Mouse (Mus musculus): Measurements from ENCODE around the gene Olfr1378. TPM values are rescaled to one million over a fixed set of nuclear protein-coding genes. Genes with fewer than 3 reads are reported as not detected.

The Olfr1378 gene
- not detected for polyA plus RNA-seq (2017; shearing (Covaris generic))

DNA sequence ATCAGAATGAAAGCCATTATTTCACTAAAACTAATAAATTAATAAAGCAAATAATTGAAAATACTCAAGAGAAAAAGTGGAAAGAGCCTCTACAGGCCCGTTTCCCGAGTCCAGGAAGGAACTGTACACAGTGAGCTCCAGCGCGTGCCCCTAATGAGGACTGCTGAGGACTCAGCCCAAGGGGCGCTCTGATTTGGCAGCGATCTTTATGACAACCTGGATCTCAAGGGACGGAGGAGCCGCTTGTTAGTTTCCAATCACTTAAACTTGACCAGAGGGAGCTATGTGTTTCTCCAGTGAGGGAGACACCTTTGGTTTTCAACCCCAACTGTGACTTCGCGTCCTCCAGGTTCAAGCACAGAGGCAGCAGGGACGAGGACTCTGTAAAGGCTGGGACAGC, at the start of gene Olfr1378:
Gene Olfr1378 (plus strand): TSS at position 301 of the 400 bp plus-strand sequence.
- no peak for ATAC-seq

DNA sequence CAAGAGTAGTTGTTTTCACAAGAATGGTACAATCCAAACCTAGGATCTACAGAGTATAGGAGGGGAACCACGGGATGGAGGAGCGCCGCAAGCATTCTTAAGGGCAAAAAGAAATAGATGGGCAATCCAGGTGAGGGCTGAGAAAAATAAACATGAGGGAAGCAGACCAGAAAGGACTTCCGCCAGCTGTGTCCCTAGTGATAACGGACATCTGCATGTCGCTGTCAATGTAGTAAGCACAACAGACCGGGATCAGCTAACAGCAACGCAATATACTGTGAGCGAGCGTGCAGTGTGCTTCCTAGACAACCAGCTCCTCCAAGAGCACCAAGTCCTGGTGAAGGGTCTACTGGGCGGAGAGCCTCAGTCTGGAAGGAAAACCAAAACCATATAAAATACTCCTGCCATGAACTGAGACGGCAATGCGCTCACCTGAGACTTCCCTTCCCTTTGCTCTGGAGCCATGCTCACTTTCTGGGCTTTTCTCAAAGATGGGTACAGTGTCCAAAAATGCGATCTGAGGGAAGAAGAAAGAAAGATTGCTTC, 35.8 kb upstream of the Olfr1378 start:
- ATAC-seq = no peak

DNA sequence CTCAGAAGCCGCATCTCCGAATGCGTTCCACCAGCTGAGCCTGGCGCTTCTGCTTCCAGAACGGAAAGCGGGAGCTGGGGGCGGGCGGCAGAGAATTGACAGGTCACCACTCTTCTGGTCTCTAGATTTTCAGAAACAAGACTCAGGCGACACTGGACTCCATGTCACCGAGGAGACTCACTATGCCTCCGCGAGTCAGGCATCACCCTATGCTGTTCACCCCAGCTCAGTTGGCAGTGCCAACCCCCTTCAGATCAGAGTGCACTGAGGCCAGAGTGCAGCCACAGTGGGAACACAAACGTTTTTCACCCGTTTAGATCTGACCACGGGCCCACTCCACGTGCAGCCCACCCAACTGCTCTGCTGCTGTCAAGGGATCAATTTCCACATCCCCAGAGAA, 35.3 kb upstream of the Olfr1378 start:
- ATAC-seq = no peak

DNA sequence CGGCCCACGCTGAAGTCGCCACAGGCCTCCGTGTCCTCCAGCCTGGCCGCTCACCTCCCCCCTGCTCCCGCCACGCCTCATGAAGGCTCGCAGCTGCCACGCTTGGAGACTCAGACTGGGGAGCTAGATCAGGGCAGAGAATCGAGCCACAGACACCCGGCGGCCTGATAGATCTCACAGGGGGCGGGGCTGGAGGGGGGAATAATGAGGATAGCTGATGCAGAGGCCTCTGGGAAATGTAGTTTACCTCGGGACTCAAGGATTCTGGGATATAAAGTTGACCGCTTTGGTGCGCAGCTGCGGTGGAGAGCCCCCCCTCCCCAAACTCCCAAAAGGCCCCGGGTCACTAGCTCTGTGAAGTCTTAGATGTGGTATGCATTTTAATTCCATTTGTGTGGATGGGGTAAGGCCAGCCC, 34.9 kb upstream of the Olfr1378 start, which contains the start of gene Zfp354b:
Gene Zfp354b (minus strand): TSS at position 183 of the 416 bp plus-strand sequence.
- ATAC-seq = no peak

DNA sequence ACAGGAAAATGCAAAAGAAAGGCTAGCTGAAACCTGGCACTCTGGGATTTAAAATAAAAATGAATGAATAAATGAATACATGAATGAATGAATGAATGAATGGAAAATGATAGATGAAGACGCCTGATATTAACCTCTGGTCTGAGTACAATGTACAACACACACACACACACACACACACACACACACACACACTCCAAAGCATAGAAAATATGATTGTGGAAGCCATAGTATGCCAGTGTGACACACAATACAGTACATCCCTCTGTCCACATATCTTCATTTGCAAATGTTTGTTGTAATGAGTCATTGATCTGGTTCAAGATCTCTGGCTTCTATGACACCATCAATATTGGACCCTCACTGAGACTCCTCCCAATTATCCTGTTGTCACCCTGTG, 34.3 kb upstream of the Olfr1378 start:
- no peak for ATAC-seq

DNA sequence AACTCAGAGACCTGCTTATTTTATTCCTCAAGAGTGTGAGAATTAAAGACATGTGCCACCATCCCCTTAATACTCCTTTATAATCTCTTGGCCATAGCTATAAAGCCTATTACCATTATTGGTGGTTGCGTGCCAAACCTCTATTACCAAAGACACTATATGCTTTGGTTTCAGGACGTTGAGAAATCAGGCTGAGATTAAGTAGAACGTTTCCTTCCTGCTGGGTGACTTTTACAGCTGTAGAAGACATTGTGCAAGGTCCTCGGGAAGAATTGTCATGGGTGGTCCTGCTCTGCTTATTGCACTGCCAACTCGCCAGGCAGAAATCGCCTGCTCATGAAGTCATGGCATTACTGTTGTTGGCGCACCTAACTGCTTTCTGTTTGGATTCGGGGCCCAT, 27.9 kb upstream of the Olfr1378 start:
- ATAC-seq = no peak

DNA sequence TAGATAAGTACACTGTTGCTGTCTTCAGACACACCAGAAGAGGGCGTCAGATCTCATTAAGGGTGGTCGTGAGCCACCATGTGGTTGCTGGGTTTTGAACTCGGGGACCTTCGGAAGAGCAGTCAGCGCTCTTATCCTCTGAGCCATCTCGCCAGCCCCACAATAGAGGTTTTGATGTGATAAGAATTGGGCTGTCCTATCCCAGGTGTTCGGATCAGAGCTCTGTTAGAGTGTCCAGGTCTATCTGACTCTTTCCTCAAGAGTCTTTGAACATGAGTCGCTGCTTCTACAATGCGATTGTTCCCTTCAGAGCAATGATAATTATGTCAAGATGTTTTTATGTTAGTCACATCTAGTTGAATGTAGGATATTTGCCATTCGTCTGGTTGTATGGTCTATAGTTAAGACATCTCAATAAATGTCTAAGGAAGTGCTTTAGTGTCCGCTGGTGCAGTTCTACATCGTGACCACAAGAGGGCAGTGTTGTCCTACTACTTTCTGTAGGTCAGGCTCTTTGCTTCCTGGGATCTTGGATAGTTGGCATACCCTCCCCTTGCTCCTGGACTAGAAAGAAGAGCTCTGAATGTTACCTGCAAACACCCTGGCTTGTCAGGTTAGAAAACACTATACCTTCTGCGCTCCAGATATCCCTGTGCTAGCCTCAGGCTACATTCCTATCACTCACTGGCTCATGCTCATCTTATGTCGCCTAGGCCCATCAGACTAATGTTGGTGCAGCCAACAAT, 26.5 kb upstream of the Olfr1378 start:
- ATAC-seq = no peak

DNA sequence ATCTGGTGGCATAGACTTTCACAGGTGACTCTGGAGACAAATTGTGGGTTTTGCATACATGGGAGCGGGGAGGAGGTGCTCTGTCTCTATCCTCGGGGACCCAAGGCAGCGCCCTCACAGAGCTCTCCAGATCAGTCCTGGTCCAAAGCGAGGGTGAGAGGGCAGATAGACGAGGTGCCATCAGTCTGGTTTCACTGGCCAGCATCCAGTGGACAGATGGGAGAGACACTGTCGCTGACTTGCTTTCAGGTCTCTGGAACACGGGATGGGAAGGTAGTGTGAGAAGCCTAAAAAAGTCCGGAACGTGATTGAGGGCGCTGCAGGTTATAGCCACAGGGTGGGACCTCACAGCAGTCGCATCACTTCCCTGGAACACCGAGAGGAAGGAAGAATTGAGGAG, 23.9 kb upstream of the Olfr1378 start:
- no peak for ATAC-seq

DNA sequence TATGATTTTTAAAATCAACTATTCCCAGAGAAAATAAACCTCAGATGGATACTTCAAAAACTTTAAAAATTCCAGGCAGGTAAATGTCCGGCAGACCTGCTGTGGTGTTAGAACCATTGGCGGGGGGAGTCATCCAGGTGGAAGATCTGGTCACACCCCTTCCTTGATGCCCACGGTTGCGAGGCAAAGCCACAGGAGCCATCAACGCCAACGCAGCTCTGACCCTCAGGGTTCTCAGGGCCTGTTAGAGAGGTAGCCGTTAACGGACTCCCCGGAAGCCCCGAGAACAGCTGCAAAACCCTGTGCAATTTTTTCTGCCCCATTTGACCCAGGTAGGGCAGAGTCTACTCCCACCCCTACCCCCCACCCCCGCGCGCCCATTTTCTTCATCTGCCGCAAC, 22.8 kb upstream of the Olfr1378 start, which contains the start of gene 4933414I15Rik:
Gene 4933414I15Rik (minus strand): TSS at position 260 of the 400 bp plus-strand sequence.
- ATAC-seq = no peak

DNA sequence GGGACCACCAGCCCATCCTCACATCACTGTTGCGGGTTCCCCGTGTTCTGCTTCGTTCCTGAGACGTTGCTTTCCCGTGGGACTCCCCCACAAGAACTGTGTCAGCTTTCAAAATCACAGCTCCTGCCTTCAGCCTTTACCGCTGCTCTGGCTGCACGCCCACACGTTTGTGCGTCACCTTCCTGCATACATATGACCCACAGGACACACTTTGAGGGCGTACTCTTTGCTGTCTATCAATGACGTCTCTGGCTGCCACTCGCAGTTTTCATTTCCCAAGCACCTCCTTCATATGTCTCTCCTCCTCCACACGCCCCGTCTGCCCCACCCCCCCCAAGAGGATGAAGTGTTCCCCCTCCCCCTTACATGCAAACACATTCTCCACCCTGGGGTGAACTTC, 14.0 kb upstream of the Olfr1378 start:
- ATAC-seq = peak; percentile 43

DNA sequence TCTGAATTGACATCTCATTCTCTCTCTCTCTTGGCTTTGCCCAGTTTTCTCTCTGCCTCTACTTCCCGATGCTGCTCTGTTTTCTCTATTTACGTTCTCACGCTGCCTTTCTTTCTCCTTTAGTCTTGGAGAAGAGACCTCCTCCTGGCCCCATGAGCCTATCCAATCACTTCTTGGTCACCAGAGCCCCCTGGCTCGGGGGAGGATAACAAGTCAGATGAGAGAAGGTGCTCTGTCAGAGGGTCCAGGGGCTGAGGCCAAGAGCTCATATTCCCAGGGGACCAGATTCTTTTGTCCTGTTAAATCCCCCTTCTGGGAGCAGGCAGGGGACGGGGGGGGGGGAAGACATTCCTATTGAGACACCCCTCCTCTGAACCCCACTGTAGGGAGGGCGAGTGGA, 12.7 kb upstream of the Olfr1378 start, which contains the start of gene Prop1:
Gene Prop1 (minus strand): TSS at position 101 of the 400 bp plus-strand sequence.
- no peak for ATAC-seq

DNA sequence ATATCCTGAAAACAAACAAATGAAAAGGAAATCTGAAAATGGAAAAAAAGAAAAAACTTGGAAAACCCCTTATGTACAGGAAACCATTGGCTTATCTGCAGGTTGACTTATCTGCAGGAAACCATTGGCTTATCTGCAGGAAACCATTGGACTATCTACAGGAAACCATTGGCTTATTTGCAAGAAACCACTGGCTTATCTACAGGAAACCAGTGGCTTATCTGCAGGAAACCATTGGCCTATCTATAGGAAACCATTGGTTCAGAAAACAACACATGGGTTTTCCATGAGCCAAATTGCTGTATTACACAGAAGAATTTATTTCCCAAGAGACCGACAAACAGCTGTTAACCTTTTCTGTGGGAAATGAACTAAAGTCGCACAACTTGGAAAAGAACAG, 1.4 kb upstream of the Olfr1378 start:
- no peak for ATAC-seq

DNA sequence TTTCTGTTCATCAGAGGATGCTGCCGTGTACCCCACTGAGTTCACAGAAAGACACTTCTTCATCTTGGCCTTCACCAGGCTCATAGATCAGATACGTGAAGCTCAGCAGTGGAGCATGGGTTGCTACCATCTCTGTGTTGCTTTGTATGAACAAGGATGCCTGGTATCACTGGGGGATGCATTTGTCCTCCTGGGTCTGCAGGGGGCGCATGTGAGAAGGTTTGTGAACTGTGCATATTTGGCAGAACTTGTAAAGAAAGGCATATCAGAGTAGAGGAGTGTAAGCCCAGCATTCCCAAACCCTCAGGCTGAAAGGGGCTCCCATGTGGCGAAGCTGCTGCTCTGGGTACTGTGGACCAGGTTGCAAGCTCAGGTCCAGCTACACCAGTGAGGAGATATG, 10.9 kb downstream of the Olfr1378 start:
- no peak for ATAC-seq

DNA sequence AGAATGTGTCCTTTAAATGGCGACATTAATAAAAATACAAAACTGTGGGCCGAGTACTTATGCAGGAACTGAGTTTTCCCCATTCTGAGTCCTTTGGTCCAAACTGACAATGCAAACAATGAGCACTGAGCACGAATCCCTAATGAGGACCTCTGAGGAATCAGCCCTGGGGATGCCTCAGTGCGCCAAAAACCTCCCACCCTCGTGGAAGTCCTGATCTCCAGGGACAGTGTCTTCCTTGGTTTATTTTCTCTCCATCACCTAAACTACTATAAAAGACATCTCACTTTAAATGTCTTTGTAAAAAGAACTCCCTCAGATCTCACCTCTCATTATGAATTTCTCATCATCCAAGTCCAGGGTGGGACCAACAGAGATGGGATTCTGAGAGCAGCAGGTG, 15.3 kb downstream of the Olfr1378 start, which contains the start of gene Olfr1377:
Gene Olfr1377 (plus strand): TSS at position 301 of the 400 bp plus-strand sequence.
- no peak for ATAC-seq

DNA sequence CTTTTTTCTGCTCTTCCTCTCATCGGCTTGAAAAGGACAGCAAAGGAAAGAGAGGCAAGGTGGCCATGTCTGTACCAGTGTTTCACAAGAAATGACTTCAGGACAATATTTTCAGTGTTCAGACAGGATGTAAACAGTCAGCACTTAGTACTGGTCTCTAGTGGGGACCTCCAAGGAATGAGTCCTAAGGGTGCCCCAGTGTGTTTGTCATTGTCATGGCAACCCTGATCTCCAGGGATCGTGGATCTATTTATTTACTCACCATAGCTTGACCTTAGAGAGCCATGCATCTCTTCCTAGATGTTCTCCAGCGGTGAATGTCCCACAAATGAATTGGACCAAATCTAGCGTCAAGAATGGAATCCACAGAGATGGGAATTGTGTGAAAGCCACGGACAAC, 37.0 kb downstream of the Olfr1378 start, which contains the start of gene Olfr51:
Gene Olfr51 (plus strand): TSS at position 301 of the 400 bp plus-strand sequence.
- no peak for ATAC-seq

DNA sequence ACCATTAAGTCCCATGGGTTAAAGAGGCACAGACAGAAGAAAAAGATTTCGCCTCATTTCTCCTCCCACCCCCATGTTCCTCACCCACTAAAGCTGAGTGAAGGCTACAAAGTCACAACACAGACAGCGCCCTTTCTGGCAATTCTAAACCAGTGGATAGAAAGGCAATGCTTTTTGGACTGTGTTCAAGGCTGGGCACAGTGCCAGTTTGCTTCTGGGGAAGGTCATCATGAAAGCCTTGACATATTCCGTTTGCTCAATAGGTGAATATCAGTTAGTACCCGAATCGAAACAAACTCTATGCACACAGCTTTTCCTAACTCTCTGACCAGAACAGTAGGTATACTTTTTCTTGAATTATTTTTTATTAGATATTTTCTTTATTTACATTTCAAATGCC, 45.5 kb downstream of the Olfr1378 start:
- no peak for ATAC-seq

DNA sequence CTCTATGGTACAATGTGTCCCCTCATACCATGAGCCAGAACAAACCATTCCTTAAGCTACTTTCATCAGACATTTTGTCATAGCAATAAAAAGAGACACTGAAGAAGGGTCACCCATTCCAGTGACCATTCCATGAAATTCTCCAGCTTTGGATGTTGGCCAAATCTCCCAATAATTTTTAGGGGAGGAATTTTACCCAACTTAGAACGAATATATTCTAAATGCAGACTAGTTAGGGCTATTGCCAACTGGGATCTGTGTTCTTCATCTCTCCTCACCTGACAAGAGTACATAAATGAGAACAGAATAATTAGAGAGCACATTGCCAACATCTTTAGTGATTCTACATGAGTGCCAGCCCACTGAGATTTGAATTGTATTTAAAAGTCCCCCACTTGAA, 47.6 kb downstream of the Olfr1378 start, which contains the start of gene Olfr54:
Gene Olfr54 (plus strand): TSS at position 301 of the 400 bp plus-strand sequence.
- ATAC-seq = no peak

DNA sequence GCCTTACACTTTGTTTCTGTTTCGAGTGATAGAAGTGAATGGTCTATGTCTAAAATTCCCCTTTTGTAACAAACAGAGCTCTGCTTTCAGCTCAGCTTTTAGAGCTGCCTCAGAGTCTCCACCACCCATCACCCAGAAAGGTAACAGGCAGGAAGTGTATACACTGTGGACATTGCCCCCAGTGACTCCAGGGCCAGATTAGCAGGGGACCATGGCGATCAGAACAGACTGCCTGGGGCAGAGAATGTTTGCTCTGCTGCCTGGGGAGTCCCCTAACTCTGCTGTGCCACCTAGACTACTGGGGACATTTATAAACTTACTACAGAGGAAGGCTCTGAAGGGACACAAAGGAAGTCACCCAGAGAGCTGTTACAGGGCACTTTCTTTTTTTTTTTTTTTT, 50.0 kb downstream of the Olfr1378 start:
- no peak for ATAC-seq

Other genes with a start within 250 kb of the Olfr1378 start
- 1 to 10 TPM; 1.3 to 2.0 TPM for gene Zfp354c, start 138.8 kb upstream of the Olfr1378 start, polyA plus RNA-seq (2017; shearing (Covaris generic))
- gene Zfp879, start 125.0 kb upstream of the Olfr1378 start, polyA plus RNA-seq (2017; shearing (Covaris generic)) = not detected
- gene Grm6, start 115.8 kb upstream of the Olfr1378 start, polyA plus RNA-seq (2017; shearing (Covaris generic)) = not detected
- not detected for gene Zfp454, start 78.9 kb upstream of the Olfr1378 start, polyA plus RNA-seq (2017; shearing (Covaris generic))
- gene Zfp2, start 50.4 kb upstream of the Olfr1378 start, polyA plus RNA-seq (2017; shearing (Covaris generic)) = 1 to 10 TPM in 1 of 2 experiments, under 1 TPM in 1; 0.81 to 1.5 TPM
- gene Zfp354b, start 34.9 kb upstream of the Olfr1378 start, polyA plus RNA-seq (2017; shearing (Covaris generic)) = not detected
- not detected for gene 4933414I15Rik, start 22.8 kb upstream of the Olfr1378 start, polyA plus RNA-seq (2017; shearing (Covaris generic))
- not detected for gene Prop1, start 12.8 kb upstream of the Olfr1378 start, polyA plus RNA-seq (2017; shearing (Covaris generic))
- gene Olfr1377, start 15.4 kb downstream of the Olfr1378 start, polyA plus RNA-seq (2017; shearing (Covaris generic)) = not detected
- gene Olfr51, start 37.1 kb downstream of the Olfr1378 start, polyA plus RNA-seq (2017; shearing (Covaris generic)) = not detected
- gene Olfr54, start 47.7 kb downstream of the Olfr1378 start, polyA plus RNA-seq (2017; shearing (Covaris generic)) = under 1 TPM in 1 of 2 experiments, not detected in 1; 0.08 TPM
- gene Olfr1375, start 81.6 kb downstream of the Olfr1378 start, polyA plus RNA-seq (2017; shearing (Covaris generic)) = not detected
- not detected for gene Zfp354a, start 92.7 kb downstream of the Olfr1378 start, polyA plus RNA-seq (2017; shearing (Covaris generic))

Measured in CD4-positive, CD25-positive, alpha-beta regulatory T cell, adult 4 months (primary cell).